Mouse (Mus musculus) ES-E14 (cell line): ENCODE measurements around the gene Arhgap31. TPM values are rescaled to one million over a fixed set of nuclear protein-coding genes. Genes with fewer than 3 reads are reported as not detected.

Experiments used
- DNase-seq: peaks from one replicate; pipeline ENCODE4 v3.0.0-alpha.2; 2013; ENCODE audit warnings: low read depth, low spot score
- H3K27ac ChIP-seq: 2 replicates; pipeline ENCODE4 v1.5.1; 2012; ENCODE audit warnings: low read depth, mild to moderate bottlenecking, low read length, moderate library complexity, mixed read lengths; ENCODE audit not compliant: poor library complexity, insufficient read depth, severe bottlenecking
- H3K36me3 ChIP-seq: 2 replicates; pipeline ENCODE4 v1.6.1; 2012; ENCODE audit warnings: mild to moderate bottlenecking, low read length, moderate library complexity, mixed read lengths; ENCODE audit not compliant: control insufficient read depth, poor library complexity, insufficient read depth, severe bottlenecking
- H3K4me1 ChIP-seq, 2 experiments: fragments of 150-350 bp in 1 of 2; sonication (generic) in 1 of 2; 2 replicates each; pipeline ENCODE4 v1.6.1; 2012; ENCODE audit warnings: low read length in 2 of 2, mild to moderate bottlenecking in 1 of 2, mixed read lengths in 1 of 2; ENCODE audit not compliant: control insufficient read depth in 2 of 2, insufficient read depth in 2 of 2, poor library complexity in 1 of 2
- H3K4me3 ChIP-seq, 2 experiments: fragments of 150-350 bp in 1 of 2; sonication (generic) in 1 of 2; 2 replicates each; pipeline ENCODE4 v1.5.1; 2012; ENCODE audit warnings: low read length in 2 of 2, low read depth in 1 of 2, mild to moderate bottlenecking in 1 of 2, mixed read lengths in 1 of 2; ENCODE audit not compliant: insufficient read depth in 1 of 2, poor library complexity in 1 of 2, severe bottlenecking in 1 of 2
- H3K9ac ChIP-seq: 2 replicates; pipeline ENCODE4 v1.6.1; 2012; ENCODE audit warnings: low read depth, mild to moderate bottlenecking, low read length, mixed read lengths; ENCODE audit not compliant: poor library complexity, insufficient read depth, severe bottlenecking
- H3K9me3 ChIP-seq: fragments of 150-350 bp; sonication (generic); 2 replicates; pipeline ENCODE4 v1.6.1; 2012; ENCODE audit warnings: low read depth, mild to moderate bottlenecking, low read length; ENCODE audit not compliant: control insufficient read depth, insufficient read depth
- CHD2 ChIP-seq: IDR thresholded peaks from 2 replicates; pipeline ENCODE4 v1.6.1; 2014; ENCODE audit warnings: mild to moderate bottlenecking, low read depth, low read length, inconsistent platforms
- HCFC1 ChIP-seq: IDR thresholded peaks from 2 replicates; pipeline ENCODE4 v1.6.1; 2012; ENCODE audit warnings: low read length, inconsistent platforms, borderline replicate concordance; ENCODE audit not compliant: insufficient read depth
- MAFK ChIP-seq: IDR thresholded peaks from 2 replicates; pipeline ENCODE4 v1.6.1; 2014; ENCODE audit warnings: mild to moderate bottlenecking, low read depth, low read length, inconsistent platforms; ENCODE audit not compliant: insufficient read depth
- ZC3H11A ChIP-seq: IDR thresholded peaks from 2 replicates; pipeline ENCODE4 v1.6.1; 2012; ENCODE audit warnings: low read depth, mild to moderate bottlenecking, inconsistent platforms, low read length, borderline replicate concordance
- ZNF384 ChIP-seq: IDR thresholded peaks from 2 replicates; pipeline ENCODE4 v1.6.1; 2012; ENCODE audit warnings: low read depth, low read length, inconsistent platforms
- in situ Hi-C, 2 experiments: fragments of 600-800 bp; cut with MboI; formaldehyde crosslinking; loops; one replicate each; pipeline ENCODE4 v1.15.1; 2025; ENCODE audit warnings: low sequenced_read_pairs in 2 of 2, inconsistent platforms in 1 of 2; ENCODE audit not compliant: unreplicated experiment in 2 of 2
- total RNA-seq: library from RNA; depleted of rRNA; stranded (reverse); fragments of 300-350 nt; gene quantifications from 2 replicates; pipeline ENCODE4 v1.2.3, GENCODE M21; 2012

The Arhgap31 gene
- total RNA-seq, 1 experiment: 1.0 TPM

- DNase-seq: no peak
- no peak overlapping the region for H3K27ac ChIP-seq
- H3K4me1 ChIP-seq: peaks cover 0 to 1% of the 10 kb centered on the region in 2 experiments; a peak in 1 of 4 replicates
- H3K9ac ChIP-seq: no peak overlapping the region
- no peaks in the 10 kb centered on the region for H3K9me3 ChIP-seq
- no peaks in the 10 kb centered on the region for H3K36me3 ChIP-seq
- TF ChIP-seq CHD2 (no peak), ZC3H11A (no peak), MAFK (no peak), HCFC1 (no peak), ZNF384 (no peak)
- no peak overlapping the region for H3K4me3 ChIP-seq
- in situ Hi-C loops: no loop called here
Observed at GRCm38 (mm10) chr16:38702316-38702715, 10.8 kb downstream of the Arhgap31 start.

GRCm38 (mm10) chr16:38701492-38702185 is 11.4 kb downstream of the Arhgap31 start:
- Histone ChIP-seq H3K27ac (no peak overlapping the region), H3K4me3 (no peak overlapping the region), H3K4me1 (peaks cover 0 to 1% of the 10 kb centered on the region in 2 experiments; a peak in 1 of 4 replicates), H3K36me3 (no peaks in the 10 kb centered on the region), H3K9ac (no peak overlapping the region), H3K9me3 (no peaks in the 10 kb centered on the region)
- TF ChIP-seq ZNF384: no peak
- TF ChIP-seq CHD2: no peak
- no peak for TF ChIP-seq HCFC1
- no peak for TF ChIP-seq ZC3H11A
- no peak for TF ChIP-seq MAFK
- DNase-seq: no peak
- in situ Hi-C loops: no loop called here

DNA sequence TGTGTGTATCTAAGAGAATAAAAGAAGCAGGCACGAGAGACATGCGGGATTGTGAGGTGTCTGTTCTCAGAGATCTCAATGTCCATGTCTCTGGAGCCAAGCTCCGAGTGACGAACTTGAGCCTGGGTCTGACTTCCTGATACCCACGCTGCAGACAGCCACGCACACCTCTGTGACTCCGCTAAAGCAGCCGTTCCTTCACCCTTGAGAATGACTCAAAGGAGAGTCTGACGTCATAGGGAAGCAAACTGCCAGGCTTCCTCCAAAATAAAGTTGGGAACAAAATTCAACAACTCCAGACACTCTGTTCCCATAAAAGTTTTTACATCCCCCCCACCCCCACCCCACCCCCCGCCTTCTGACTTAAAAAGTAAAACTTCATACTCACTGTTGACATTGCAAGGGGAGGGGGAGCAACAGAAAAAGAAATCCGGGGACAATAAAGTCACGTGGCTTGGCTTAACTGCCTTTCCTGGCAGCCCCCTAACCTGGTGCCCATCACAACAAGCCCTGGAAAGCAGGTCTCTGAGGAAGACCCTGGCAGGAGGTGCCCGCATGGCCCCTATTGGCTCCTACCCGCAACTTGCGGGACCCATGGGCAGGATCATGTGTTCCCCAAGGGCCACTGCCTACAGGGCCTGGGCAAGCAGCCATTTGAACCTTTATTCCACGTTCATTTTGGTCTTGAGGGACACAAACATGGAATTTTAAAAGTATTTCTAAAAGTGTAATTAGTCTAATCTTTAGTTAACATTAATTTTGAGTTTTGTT is 12.5 kb downstream of the Arhgap31 start:
- no peak overlapping the region for H3K27ac ChIP-seq
- no peak overlapping the region for H3K4me3 ChIP-seq
- peaks cover 0 to 1% of the 10 kb centered on the region in 2 experiments; a peak in 1 of 4 replicates for H3K4me1 ChIP-seq
- H3K9ac ChIP-seq: no peak overlapping the region
- no peaks in the 10 kb centered on the region for H3K9me3 ChIP-seq
- H3K36me3 ChIP-seq: no peaks in the 10 kb centered on the region
- DNase-seq: no peak
- in situ Hi-C loops: no loop called here
- no peak for TF ChIP-seq ZNF384

GRCm38 (mm10) chr16:38697611-38698010 is 15.5 kb downstream of the Arhgap31 start:
- no peak overlapping the region for H3K9ac ChIP-seq
- no peaks in the 10 kb centered on the region for H3K36me3 ChIP-seq
- H3K4me3 ChIP-seq: no peak overlapping the region
- H3K27ac ChIP-seq: no peak overlapping the region
- no peak for TF ChIP-seq CHD2
- no peak for TF ChIP-seq ZC3H11A
- TF ChIP-seq HCFC1: no peak
- no peak for TF ChIP-seq ZNF384
- no peak for TF ChIP-seq MAFK
- no peak for DNase-seq
- no peaks in the 10 kb centered on the region for H3K9me3 ChIP-seq
- in situ Hi-C loops: no loop called here
- peaks cover 0 to 1% of the 10 kb centered on the region in 2 experiments; a peak in 1 of 4 replicates for H3K4me1 ChIP-seq

- Histone ChIP-seq H3K9ac (no peak overlapping the region), H3K36me3 (no peaks in the 10 kb centered on the region), H3K9me3 (no peaks in the 10 kb centered on the region), H3K4me1 (no peaks in the 10 kb centered on the region), H3K27ac (no peak overlapping the region), H3K4me3 (no peak overlapping the region)
- no peak for DNase-seq
- in situ Hi-C loops: no loop called here
- TF ChIP-seq ZNF384: no peak
- TF ChIP-seq MAFK: no peak
- TF ChIP-seq HCFC1: no peak
- TF ChIP-seq CHD2: no peak
- TF ChIP-seq ZC3H11A: no peak
Observed at GRCm38 (mm10) chr16:38695557-38695956, 17.5 kb downstream of the Arhgap31 start.
